Mouse (Mus musculus): ENCODE results near the gene Ccdc47. TPM values are rescaled to one million over a fixed set of nuclear protein-coding genes. Genes with fewer than 3 reads are reported as not detected.
"Not testable (repeated sequence)": the region's sequence is repeated elsewhere in the genome, so short reads cannot be mapped to it uniquely, and the experiment has no call there.

Ccdc47 gene
- 10 to 100 TPM; 77.3 to 85.3 TPM for total RNA-seq (2021)

DNA sequence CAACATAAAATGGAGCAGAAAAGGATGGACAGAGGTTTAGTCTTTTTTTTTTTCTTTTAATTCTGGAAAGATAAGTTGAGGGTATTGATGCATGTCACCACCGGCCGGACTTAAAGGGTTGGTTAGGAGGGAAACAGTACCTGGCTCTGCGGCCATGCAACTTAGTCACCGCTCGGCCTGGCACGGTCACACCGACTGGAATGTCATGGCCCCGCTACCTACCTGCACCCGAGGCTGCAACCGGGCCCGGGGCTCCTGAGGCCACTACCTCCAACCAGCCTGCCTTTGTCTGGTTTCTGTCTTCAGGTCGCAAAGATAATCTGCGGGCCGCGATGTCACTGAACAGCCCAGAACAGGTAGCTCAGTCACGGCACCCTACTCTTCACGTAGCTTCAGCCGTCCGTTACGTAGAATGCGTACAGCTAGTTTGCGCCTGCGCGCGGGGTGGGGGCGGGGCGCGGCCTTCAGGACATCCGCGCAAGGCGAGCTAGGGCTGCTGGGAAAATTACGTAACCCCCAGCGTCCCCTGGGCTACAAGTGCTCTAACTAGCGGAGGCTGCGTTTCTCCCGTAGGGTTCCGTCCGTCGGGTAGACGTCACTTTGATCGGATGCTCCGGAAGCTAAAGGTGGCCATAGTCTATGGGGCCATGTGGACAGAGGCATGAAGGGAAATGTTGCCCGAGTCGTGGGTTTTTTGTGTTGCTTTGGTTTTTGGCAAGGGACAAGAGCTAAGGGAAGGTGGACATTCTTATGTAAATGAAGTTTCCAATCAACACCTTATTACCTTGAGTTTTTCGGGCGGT is at the start of gene Ccdc47:
TSS of gene Ccdc47 (minus strand) at position 418 of the 803 bp plus-strand sequence.
- intact Hi-C loops (cut with DNase I): no loop called here

DNA sequence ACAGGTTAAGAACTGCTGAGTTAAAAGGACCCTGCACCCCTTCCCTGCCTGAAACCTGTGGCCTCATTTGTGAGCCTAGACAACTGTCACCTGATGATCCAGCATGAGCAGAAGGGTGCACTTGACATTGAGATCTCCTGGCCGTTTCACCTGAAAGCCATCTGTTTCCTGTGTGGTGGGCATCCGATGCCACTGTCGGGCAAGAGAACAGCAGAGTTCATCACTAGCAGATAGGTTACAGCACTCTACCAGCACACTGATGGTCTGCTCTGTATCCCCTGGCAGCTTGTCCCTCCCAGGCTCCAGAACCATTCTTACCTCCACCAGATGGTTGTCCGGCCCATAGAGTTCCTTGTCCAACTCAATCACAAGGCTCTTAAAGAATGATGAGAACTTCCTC is 49.4 kb upstream of the Ccdc47 start:
- no peak for DNase-seq (ENCODE audit: extremely low spot score in 1 of 2, low spot score in 2 of 2)
- intact Hi-C loops (cut with DNase I): no loop called here

More for the DNA sequence above, at the start of gene Ccdc47:
- DNase-seq (ENCODE audit: extremely low spot score in 1 of 2, low spot score in 2 of 2): peak; percentile 97 to 98

DNA sequence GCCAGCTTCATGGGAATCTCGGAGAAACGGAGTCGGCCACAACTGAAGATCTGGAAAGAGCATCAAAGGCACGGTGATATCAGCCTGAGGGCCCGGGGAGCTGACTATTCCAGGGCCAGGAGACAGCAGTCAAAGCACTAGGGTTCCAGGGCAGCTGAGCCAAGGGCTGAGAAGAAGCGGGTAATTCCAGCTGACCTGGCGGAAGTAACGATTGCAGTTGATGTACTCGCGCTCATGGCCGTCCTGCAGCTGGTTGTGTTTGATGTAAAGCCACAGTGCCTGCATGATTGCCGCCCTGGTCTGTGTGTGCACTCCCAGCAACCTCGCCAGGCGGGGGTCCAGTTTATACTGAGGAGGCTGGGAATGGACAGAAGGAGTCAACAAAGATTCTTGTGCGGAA is 48.8 kb upstream of the Ccdc47 start:
- intact Hi-C loops (cut with DNase I): no loop called here
- peak in 1 of 2 experiments; percentile 29 for DNase-seq (ENCODE audit: extremely low spot score in 1 of 2, low spot score in 2 of 2)

DNA sequence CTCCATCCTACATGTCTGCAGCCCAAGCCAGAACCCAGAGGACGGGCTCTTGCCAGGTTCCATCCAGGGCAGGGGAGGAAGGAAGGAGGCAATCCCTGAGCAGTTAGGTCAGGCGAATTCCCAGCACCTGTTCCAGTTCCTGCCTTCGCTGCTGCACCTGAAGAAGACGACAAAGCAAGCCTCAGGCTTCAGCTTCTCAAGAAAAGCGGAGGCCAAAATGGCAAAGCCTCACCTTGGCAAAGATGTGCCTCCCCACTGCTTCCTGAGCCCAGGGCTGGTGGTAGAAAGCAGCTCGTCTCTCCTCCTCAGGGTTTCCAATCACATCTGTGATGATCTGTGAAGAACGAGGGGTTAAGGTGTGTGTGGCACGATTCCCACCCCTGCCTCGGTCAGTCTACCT is 47.8 kb upstream of the Ccdc47 start:
- intact Hi-C loops (cut with DNase I): no loop called here
- DNase-seq (ENCODE audit: extremely low spot score in 1 of 2, low spot score in 2 of 2): no peak

DNA sequence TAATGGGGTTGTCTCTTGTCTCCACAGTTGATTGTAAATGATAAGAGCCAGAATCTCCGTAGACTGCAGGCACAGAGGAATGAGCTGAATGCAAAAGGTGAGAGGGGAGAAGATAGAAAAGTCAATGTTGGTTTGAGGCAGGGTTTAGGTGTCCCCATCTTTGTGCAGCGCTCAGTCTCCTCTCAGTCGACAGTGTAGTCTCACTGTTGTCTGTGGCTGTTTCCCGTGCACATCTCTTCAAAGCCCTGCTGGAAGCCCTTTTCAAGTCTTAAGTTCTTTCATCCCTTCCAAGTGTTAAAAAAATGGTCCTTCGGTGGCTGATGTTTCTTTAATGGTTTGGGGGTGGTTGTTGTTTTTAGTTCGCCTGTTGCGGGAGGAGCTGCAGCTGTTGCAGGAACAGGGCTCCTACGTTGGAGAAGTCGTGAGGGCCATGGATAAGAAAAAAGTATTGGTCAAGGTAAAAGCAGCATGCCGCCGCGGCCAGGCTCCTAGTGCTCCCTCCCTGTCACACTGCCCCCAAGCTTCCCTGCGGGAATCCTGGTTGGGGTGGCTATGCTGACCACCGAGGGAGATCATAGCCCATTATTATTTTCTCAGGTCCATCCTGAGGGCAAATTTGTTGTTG is 44.8 kb upstream of the Ccdc47 start:
- DNase-seq (ENCODE audit: extremely low spot score in 1 of 2, low spot score in 2 of 2): no peak
- intact Hi-C loops (cut with DNase I): no loop called here

DNA sequence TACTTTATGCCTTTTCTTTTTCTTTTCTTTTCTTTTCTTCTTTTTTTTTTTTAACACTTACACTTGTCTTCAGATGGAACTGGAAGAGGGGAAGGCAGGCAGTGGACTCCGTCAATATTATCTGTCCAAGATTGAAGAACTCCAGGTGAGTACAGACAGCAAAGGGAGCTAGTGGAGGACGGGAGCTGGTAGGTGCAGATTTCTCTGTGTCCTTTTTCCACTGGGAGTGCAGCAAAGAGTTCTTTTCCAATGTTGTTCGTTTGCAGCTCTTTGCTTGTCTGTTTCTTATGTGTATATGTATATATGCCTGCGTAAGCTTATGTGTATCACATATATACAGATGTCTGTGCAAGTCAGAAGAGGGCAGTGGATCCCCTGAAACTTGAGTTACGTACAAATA is 40.6 kb upstream of the Ccdc47 start:
- intact Hi-C loops (cut with DNase I): no loop called here
- peak in 1 of 2 experiments; percentile 33 for DNase-seq (ENCODE audit: extremely low spot score in 1 of 2, low spot score in 2 of 2)

DNA sequence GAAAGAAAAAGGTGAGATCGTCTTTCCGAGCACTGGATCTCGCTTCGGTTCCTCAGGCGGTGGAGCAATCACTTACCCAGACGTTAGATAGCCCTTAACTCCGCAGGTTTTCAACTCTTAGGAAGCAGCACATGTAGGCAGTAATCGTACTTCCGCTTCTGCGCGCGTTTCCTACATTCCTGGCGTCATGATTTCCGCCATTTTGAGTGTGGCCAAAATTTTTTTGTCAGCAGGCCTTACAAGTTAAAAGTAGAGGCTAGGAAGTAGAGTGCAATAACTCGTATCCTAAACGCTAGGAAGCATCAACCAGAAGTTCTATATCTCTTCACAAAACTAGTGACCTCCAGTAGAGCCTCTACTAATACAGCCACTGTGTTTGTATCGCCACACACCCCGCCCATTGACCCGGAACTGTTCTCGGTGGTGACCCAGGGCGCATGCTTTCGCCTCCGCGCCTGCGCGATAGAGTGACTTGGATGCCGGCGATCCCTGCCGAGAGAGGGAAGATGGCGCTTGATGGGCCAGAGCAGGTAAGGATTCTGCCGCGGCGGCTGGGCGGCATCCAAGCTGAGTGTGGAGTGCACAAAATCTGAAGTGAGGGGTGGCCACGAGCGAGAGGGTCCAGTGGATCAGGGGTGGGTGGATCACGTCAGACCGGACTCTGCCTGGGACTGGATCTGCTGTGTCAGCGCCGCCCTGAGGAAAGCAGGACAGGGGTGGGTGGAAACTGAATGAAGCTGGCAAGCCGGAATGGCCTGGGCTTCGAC is 39.7 kb upstream of the Ccdc47 start, which contains the start of the genes Ftsj3 and Psmc5:
TSS of gene Ftsj3 (minus strand) at position 395 of the 767 bp plus-strand sequence.
TSS of gene Psmc5 (plus strand) at position 470 of the 767 bp plus-strand sequence.
- intact Hi-C loops (cut with DNase I): no loop called here
- DNase-seq (ENCODE audit: extremely low spot score in 1 of 2, low spot score in 2 of 2): peak; percentile 97 to 99

DNA sequence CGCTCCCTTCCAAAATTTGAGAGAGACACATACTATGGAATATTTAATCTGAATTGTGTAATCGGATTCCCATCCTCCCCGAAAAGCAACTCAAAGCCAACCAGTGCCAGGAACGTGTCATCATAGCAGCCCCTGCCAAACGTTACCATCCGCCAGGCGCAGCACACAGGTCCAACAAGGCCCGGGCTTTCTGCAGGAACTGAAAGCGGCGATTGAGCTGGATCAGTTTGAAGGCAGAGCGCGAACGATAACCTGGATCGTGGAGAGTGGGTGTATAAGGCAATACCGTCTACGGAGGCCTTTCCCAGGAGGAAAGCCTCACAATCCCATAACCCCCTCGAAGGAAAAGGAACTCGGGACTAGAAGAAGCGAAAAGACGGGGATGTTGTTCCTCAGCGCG is 39.0 kb upstream of the Ccdc47 start:
- intact Hi-C loops (cut with DNase I): no loop called here
- peak in 1 of 2 experiments; percentile 36 for DNase-seq (ENCODE audit: extremely low spot score in 1 of 2, low spot score in 2 of 2)

DNA sequence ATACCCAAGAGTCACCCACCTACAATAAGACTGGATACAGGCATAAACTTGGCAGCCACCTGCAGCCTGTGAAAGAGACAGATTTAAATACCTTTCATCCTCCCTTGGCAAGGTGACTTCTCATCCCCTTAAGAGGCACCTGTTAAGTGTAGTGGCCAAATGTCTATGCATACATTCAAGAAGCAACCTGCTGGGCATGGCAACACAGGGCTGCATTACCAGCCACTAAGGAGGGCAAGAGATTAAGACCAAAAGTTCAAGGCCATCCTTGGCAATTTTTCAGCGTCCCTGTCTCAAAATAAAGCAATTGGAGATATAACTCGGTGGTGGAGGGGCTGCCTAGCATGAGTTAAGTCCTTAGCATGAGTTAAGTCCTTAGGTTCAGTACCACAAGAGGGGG is 38.6 kb upstream of the Ccdc47 start:
- DNase-seq (ENCODE audit: extremely low spot score in 1 of 2, low spot score in 2 of 2): no peak
- intact Hi-C loops (cut with DNase I): no loop called here

DNA sequence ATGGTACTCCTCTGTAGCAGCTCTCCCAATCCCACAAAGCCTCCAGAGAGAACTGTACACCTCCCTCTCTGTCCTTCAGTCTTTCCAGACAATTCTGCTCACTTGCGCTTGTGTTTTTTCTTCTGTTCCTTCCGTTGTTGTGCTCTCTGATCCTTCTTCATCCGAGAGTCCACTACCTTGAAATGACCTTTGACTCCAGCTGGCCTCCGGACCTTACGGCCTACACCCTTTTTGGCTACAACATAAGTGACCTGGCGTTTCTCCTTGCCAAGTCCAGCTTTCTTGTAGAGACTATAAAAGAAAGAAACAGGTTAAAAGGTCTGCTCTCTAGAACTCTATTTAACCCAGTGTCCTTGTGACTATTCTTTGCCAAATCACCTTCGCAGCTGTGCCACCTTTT is 33.2 kb upstream of the Ccdc47 start:
- no peak for DNase-seq (ENCODE audit: extremely low spot score in 1 of 2, low spot score in 2 of 2)
- intact Hi-C loops (cut with DNase I): no loop called here

DNA sequence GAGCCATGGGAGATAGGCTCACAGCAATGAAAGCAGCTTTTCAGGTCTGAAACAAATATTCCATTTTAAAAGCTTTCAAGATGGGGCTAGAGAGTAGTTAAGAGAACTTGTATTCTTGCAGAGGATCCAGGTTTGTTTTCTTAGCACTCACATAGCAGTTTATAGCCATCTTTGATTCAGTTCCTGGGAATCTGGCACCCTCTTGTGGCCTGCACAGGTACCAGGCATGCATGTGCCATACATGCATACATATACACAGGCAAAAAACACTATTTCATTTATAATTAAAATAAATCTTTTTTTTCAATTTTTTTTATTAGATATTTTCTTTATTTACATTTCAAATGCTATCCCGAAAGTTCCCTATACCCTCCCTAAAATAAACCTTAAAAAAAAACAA is 30.7 kb upstream of the Ccdc47 start:
- no peak for DNase-seq (ENCODE audit: extremely low spot score in 1 of 2, low spot score in 2 of 2)
- intact Hi-C loops (cut with DNase I): no loop called here

DNA sequence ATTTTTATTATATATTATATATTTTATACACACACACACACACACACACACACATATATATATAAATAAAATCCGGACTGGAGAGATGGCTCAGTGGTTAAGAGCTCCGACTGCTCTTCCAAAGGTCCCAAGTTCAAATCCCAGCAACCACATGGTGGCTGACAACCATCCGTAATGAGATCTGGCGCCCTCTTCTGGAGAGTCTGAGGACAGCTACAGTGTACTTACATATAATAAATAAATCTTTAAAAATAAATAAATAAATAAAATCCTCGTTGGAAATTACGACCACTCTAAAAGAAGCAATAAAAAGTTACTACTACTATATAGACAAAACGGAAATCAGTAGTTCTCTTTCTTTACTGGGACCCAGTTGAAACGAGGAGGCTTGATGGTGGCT is 17.8 kb upstream of the Ccdc47 start:
- intact Hi-C loops (cut with DNase I); DNase-seq (ENCODE audit: extremely low spot score in 1 of 2, low spot score in 2 of 2): not testable (repeated sequence)

DNA sequence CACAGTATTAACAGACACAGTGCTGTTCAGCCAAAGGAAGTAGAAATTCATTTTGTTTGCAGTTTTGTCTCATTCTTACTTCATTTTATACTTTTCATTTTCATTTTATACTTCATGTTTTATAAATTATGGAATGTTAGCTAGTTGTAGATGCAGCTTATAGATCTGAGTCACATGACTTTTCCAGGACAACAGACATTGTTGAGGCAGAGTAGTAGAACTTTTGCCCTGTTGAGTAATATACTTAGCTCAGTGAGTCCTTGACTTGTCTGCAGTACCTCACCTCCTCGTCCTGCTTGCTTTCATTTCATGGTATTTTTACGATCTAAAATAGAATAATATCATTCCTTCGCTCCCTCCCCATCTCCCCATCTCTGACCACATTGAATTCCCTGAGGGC is 4.5 kb upstream of the Ccdc47 start:
- no peak for DNase-seq (ENCODE audit: extremely low spot score in 1 of 2, low spot score in 2 of 2)
- intact Hi-C loops (cut with DNase I): no loop called here

DNA sequence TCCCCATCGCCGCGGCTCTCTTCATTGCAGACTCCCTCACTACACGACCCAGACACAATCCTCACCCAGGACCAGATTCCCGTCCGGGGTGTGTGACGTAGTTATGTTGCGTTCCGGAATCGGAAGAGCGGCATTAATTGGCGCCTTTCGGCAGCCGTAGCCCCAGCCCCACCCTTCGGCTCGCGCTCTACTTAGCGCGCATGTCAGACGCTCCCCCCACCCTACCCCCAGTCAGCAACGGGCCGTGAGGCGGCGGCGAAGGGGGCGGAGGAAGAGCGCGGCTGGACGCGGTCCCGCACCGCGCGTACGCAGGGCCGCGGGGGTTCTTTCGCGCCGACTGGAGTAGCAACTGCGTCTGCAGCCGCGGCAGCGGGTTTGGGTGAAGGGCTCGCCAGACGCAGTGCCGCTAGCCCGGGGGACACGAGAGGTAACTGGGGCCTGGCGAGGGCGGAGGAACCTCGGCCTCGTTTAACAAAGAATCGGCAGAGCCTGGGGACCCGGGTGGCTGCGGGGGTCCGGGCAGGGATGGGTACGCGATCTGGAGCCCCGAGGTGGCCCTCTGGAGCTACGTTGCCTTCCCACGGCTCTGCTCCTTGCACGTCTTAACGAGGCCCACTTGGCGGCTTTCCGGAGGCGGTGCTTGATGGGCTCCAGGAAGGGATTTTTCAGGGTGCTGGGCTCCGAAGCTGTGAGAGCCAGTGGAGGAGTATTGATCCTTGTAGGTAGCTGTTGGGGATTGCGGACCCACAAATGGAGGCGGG is 766 bp upstream of the Ccdc47 start, which contains the start of gene Ddx42:
TSS of gene Ddx42 (plus strand) at position 197 of the 761 bp plus-strand sequence.
- intact Hi-C loops (cut with DNase I): no loop called here
- peak; percentile 90 to 96 for DNase-seq (ENCODE audit: extremely low spot score in 1 of 2, low spot score in 2 of 2)

DNA sequence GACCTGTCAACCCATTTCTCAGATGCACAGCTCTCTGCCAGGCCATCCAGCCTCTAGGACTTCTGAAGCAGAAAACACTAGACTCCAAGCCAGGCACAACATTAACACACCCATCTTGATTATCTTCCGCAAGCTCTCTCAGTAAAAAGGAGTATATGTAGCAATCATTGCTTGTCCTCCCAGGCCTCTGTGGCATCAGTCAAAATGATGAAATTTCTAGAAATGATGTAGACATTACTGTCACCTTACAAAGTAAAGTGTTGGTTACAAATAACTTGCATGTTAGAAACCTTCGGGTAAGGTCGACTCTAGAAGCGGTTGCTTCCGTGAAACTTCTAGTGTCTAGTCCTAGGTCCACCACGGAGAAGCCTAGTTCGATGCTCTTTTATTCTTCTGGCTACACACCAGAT is 689 bp downstream of the Ccdc47 start:
- intact Hi-C loops (cut with DNase I): no loop called here
- no peak for DNase-seq (ENCODE audit: extremely low spot score in 1 of 2, low spot score in 2 of 2)

DNA sequence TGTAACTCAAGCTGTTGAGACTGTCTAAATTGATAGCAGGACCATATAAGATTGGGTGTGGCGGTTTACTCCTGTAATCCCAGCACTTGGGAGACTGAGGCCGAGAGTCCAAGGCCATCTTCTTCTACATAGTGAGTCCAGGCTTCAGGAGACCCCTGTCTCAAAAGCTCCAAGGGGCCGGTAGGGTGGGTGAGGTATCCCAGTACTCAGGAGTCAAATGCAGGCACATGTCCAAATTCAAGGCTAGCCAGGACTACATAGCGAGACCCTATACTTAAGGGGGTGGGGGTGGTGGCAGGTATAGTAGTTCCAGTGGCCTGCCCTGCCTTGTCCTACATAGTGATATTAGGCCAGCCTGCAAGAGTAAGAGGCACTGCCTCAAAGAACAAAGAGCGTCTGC is 1.3 kb downstream of the Ccdc47 start:
- peak in 1 of 2 experiments; percentile 24 for DNase-seq (ENCODE audit: extremely low spot score in 1 of 2, low spot score in 2 of 2)
- intact Hi-C loops (cut with DNase I): no loop called here

DNA sequence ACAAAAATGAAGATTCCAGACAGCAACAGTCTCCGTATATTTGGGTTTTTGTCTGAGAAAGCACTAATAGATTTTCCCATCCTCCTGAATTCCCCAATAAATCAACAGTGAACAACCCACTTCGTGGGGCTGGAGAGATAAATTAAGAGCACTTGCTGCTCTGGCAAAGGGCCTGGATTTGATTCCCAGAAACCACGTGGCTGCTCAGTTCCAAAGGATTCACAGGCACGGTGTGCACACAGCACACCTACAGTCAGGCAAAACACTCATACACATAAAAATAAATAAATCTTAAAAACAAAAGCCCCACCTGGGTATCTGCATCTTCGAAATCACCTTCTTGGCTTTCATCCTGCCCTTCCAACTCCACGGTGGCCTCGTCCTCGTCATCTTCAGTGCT is 3.4 kb downstream of the Ccdc47 start:
- no peak for DNase-seq (ENCODE audit: extremely low spot score in 1 of 2, low spot score in 2 of 2)
- intact Hi-C loops (cut with DNase I): no loop called here

DNA sequence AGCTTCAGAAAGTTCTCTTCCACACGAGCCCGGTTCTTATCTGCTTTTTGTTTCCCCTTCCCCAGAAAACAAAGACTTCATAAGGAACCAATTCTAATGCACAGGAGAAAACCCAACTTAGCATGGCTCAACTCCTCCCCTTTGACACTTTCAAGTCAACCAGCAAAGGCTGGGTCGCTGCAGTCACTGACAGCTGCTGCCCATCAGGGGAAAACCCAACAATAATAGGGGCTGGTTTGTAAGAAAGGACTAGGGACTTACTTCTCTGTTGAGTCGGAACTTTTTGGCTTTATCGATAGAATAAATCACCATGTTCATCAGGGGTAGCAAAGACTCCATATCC is 14.1 kb downstream of the Ccdc47 start, which contains the start of gene Strada:
TSS of gene Strada (minus strand) at position 46 of the 343 bp plus-strand sequence.
- DNase-seq (ENCODE audit: extremely low spot score in 1 of 2, low spot score in 2 of 2): no peak
- intact Hi-C loops (cut with DNase I): no loop called here

Measured in left cerebral cortex, postnatal 10 days (tissue).